Mouse (Mus musculus): ENCODE measurements at regions not wholly inside any gene's neighbourhood (a gene's known extent, or its start where the extent isn't known, plus 50 kb on each side); places are given as distances from the start of the nearest gene placed in this dataset.

DNA sequence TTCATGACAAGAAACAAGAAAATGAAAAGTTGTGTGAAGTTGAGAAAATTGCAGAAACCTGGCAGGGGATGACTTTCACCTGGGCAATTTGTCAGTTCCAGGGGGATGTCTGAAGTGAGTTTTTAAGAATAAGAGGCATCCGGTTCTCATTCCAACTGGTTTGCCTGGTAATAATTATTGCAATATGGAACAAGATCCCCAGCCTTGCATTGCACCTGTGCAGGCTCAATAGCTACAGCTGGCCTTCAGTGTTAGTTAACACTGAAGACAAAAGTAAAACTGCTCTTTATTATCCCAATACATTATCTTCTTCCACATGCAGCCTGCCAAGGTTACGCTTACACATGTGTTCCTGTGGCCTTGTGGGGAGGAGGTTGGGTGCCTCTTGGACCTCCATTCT is 307.2 kb upstream of the Pard3b start:
- Histone ChIP-seq H3K4me1 (ENCODE audit: control insufficient read depth, insufficient read depth, low read length) (peaks cover 2% of the 10 kb centered on the region; the same call in 1 of the 2 replicates), H3K4me3 (ENCODE audit: low read depth, low read length) (no peak overlapping the region), H3K27ac (ENCODE audit: low read depth, low read length) (no peak overlapping the region), H3K36me3 (ENCODE audit: control insufficient read depth, insufficient read depth, low read length) (no peaks in the 10 kb centered on the region), H3K9me3 (ENCODE audit: control insufficient read depth, low read length) (no peaks in the 10 kb centered on the region), H3K9ac (ENCODE audit: low read length) (no peak overlapping the region), H3K4me2 (no peak overlapping the region), H3K27me3 (ENCODE audit: control insufficient read depth, insufficient read depth, low read length) (no peaks in the 10 kb centered on the region)
- peak; percentile 53 for DNase-seq (ENCODE audit: low spot score, missing footprints)
- no peak for ATAC-seq (ENCODE audit: low FRiP score)
- WGBS, result 77% methylated on average over 2 of the region's 2 CpGs

- H3K36me3 ChIP-seq (ENCODE audit: control insufficient read depth, insufficient read depth, low read length), result no peaks in the 10 kb centered on the region
- peak; percentile 78 for DNase-seq (ENCODE audit: low spot score, missing footprints)
- no peak for ATAC-seq (ENCODE audit: low FRiP score)
- no peaks in the 10 kb centered on the region for H3K9me3 ChIP-seq (ENCODE audit: control insufficient read depth, low read length)
- no peak overlapping the region for H3K4me2 ChIP-seq
- H3K27me3 ChIP-seq (ENCODE audit: control insufficient read depth, insufficient read depth, low read length), result no peaks in the 10 kb centered on the region
- no peak overlapping the region for H3K4me3 ChIP-seq (ENCODE audit: low read depth, low read length)
- peaks cover 2% of the 10 kb centered on the region; the same call in 1 of the 2 replicates for H3K4me1 ChIP-seq (ENCODE audit: control insufficient read depth, insufficient read depth, low read length)
- H3K9ac ChIP-seq (ENCODE audit: low read length), result no peak overlapping the region
- WGBS, result 20% methylated on average over 3 of the region's 3 CpGs
- H3K27ac ChIP-seq (ENCODE audit: low read depth, low read length), result no peak overlapping the region
These were observed 306.7 kb upstream of the Pard3b start for GRCm38 (mm10) chr1:61331906-61332305.

- Histone ChIP-seq H3K4me1 (ENCODE audit: control insufficient read depth, insufficient read depth, low read length) (peaks cover 2% of the 10 kb centered on the region; the same call in 1 of the 2 replicates), H3K27me3 (ENCODE audit: control insufficient read depth, insufficient read depth, low read length) (no peaks in the 10 kb centered on the region), H3K4me3 (ENCODE audit: low read depth, low read length) (no peak overlapping the region), H3K9ac (ENCODE audit: low read length) (no peak overlapping the region), H3K4me2 (no peak overlapping the region), H3K36me3 (ENCODE audit: control insufficient read depth, insufficient read depth, low read length) (no peaks in the 10 kb centered on the region), H3K27ac (ENCODE audit: low read depth, low read length) (no peak overlapping the region), H3K9me3 (ENCODE audit: control insufficient read depth, low read length) (no peaks in the 10 kb centered on the region)
- DNase-seq (ENCODE audit: low spot score, missing footprints), result no peak
- ATAC-seq (ENCODE audit: low FRiP score), result no peak
- 95% methylated on average over 2 of the region's 2 CpGs for WGBS
These were observed 302.3 kb upstream of the Pard3b start for GRCm38 (mm10) chr1:61336367-61336766.

- Histone ChIP-seq H3K4me3 (ENCODE audit: low read depth, low read length) (no peak overlapping the region), H3K9ac (ENCODE audit: low read length) (no peak overlapping the region), H3K36me3 (ENCODE audit: control insufficient read depth, insufficient read depth, low read length) (no peaks in the 10 kb centered on the region), H3K4me1 (ENCODE audit: control insufficient read depth, insufficient read depth, low read length) (peaks cover 3% of the 10 kb centered on the region; the same call in 1 of the 2 replicates), H3K27ac (ENCODE audit: low read depth, low read length) (no peak overlapping the region), H3K9me3 (ENCODE audit: control insufficient read depth, low read length) (no peaks in the 10 kb centered on the region), H3K27me3 (ENCODE audit: control insufficient read depth, insufficient read depth, low read length) (no peaks in the 10 kb centered on the region), H3K4me2 (no peak overlapping the region)
- ATAC-seq (ENCODE audit: low FRiP score) (no peak), DNase-seq (ENCODE audit: low spot score, missing footprints) (peak; percentile 81)
- WGBS, result 79% methylated on average over 1 of the region's 1 CpGs
These were observed 285.7 kb upstream of the Pard3b start for GRCm38 (mm10) chr1:61352921-61353320.

DNA sequence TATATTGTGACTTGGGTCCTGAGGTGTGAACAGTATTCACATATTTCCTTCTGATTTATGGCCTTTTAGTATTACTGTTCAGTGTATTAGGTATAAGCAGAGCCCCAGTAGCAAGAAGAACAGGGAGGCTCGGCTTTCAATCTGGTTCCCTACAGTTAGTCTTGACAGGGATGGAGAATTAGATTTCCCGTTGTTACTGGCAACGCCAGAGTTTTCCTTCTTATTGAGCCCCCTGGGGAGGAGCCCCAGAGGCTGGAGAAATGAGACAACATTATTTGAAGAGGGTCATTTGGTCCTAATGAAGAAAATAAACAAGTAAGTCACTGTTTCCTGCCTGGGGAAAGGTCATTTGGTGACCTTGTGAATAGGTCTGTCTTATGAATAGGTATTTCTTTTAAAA is 285.1 kb upstream of the Pard3b start:
- Histone ChIP-seq H3K4me1 (ENCODE audit: control insufficient read depth, insufficient read depth, low read length) (peaks cover 3% of the 10 kb centered on the region; the same call in 1 of the 2 replicates), H3K36me3 (ENCODE audit: control insufficient read depth, insufficient read depth, low read length) (no peaks in the 10 kb centered on the region), H3K27ac (ENCODE audit: low read depth, low read length) (no peak overlapping the region), H3K9ac (ENCODE audit: low read length) (no peak overlapping the region), H3K27me3 (ENCODE audit: control insufficient read depth, insufficient read depth, low read length) (no peaks in the 10 kb centered on the region), H3K4me3 (ENCODE audit: low read depth, low read length) (no peak overlapping the region), H3K9me3 (ENCODE audit: control insufficient read depth, low read length) (no peaks in the 10 kb centered on the region), H3K4me2 (no peak overlapping the region)
- ATAC-seq (ENCODE audit: low FRiP score), result no peak
- DNase-seq (ENCODE audit: low spot score, missing footprints), result peak; percentile 81
- 12% methylated on average over 3 of the region's 3 CpGs for WGBS

- Histone ChIP-seq H3K27me3 (ENCODE audit: control insufficient read depth, insufficient read depth, low read length) (no peaks in the 10 kb centered on the region), H3K27ac (ENCODE audit: low read depth, low read length) (no peak overlapping the region), H3K36me3 (ENCODE audit: control insufficient read depth, insufficient read depth, low read length) (no peaks in the 10 kb centered on the region), H3K4me3 (ENCODE audit: low read depth, low read length) (no peak overlapping the region), H3K4me2 (no peak overlapping the region), H3K9me3 (ENCODE audit: control insufficient read depth, low read length) (no peaks in the 10 kb centered on the region), H3K9ac (ENCODE audit: low read length) (no peak overlapping the region), H3K4me1 (ENCODE audit: control insufficient read depth, insufficient read depth, low read length) (peaks cover 3% of the 10 kb centered on the region; the same call in 1 of the 2 replicates)
- WGBS, result 57% methylated on average over 5 of the region's 5 CpGs
- DNase-seq (ENCODE audit: low spot score, missing footprints) (no peak), ATAC-seq (ENCODE audit: low FRiP score) (no peak)
These were observed 283.4 kb upstream of the Pard3b start for GRCm38 (mm10) chr1:61355241-61355640.

DNA sequence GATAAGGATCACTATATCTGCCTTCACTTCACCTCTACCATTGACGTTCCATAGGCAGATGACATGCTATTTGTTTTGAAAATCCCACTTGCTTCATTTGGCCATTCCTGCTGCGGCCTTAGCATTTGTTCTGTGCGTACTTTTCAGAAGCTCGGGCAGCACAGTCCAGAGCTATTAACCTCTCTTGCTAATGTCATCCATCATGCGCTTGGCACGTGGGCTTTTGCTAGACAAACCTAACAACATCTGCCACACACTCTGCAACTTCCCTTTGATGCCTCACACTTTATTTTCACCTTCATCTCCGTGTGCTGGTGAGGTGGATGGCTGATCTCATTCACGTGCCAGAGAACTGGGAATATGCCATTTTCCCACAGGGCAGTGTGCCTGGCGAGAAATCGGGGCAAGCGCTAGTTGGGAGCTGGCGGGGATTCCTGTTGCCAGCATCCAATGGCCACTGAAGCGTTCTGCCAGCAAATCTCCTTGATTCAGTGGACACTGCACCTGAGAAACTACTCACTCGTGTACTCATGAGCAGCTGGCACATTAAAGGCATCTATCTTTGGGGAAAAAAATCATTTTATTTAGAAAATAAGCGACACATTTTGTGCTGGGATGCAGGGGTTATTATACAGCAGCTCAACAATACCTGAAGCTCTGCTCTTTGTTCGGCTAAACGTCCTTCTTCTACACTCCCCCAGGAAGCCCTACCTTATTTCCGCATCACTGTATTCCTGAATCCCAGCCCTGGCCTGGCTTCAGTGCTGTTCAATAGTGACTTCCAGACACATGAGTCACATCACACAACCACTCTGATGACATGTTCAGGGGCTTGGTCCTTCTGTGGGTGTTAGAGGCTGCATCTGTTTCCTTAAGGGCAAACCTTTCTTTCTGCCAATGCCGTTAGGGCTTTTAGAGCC is 279.4 kb upstream of the Pard3b start:
- H3K36me3 ChIP-seq (ENCODE audit: control insufficient read depth, insufficient read depth, low read length), result no peaks in the 10 kb centered on the region
- H3K9ac ChIP-seq (ENCODE audit: low read length), result no peak overlapping the region
- H3K27ac ChIP-seq (ENCODE audit: low read depth, low read length), result no peak overlapping the region
- H3K4me2 ChIP-seq, result no peak overlapping the region
- no peaks in the 10 kb centered on the region for H3K4me1 ChIP-seq (ENCODE audit: control insufficient read depth, insufficient read depth, low read length)
- H3K9me3 ChIP-seq (ENCODE audit: control insufficient read depth, low read length), result no peaks in the 10 kb centered on the region
- no peaks in the 10 kb centered on the region for H3K27me3 ChIP-seq (ENCODE audit: control insufficient read depth, insufficient read depth, low read length)
- WGBS, result 80% methylated on average over 19 of the region's 19 CpGs
- DNase-seq (ENCODE audit: low spot score, missing footprints) (peak; percentile 67), ATAC-seq (ENCODE audit: low FRiP score) (no peak)
- H3K4me3 ChIP-seq (ENCODE audit: low read depth, low read length), result no peak overlapping the region

DNA sequence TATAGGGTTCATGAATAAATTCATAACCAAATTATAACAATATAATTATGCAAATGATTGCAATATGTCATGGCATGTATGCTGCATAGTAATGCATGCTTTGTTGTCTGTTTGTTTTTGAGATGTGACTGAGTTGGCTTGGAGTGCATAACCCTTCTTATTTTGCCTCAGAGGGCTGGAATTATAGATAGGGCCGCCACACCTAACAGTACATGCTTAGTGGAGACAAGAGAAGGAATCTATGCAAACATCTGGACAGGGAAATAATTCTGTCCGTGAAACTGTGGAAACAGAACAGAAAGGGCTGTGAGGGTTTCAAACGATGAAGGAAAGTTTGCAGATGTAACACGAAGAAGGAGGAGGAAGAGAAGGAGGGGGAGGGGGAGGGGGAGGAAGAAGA is 266.0 kb upstream of the Pard3b start:
- ATAC-seq (ENCODE audit: low FRiP score) (no peak), DNase-seq (ENCODE audit: low spot score, missing footprints) (no peak)
- H3K4me3 ChIP-seq (ENCODE audit: low read depth, low read length), result no peak overlapping the region
- no peaks in the 10 kb centered on the region for H3K4me1 ChIP-seq (ENCODE audit: control insufficient read depth, insufficient read depth, low read length)
- H3K27me3 ChIP-seq (ENCODE audit: control insufficient read depth, insufficient read depth, low read length), result no peaks in the 10 kb centered on the region
- H3K9ac ChIP-seq (ENCODE audit: low read length), result no peak overlapping the region
- no peak overlapping the region for H3K4me2 ChIP-seq
- H3K9me3 ChIP-seq (ENCODE audit: control insufficient read depth, low read length), result no peaks in the 10 kb centered on the region
- no peak overlapping the region for H3K27ac ChIP-seq (ENCODE audit: low read depth, low read length)
- WGBS, result 76% methylated on average over 4 of the region's 4 CpGs
- H3K36me3 ChIP-seq (ENCODE audit: control insufficient read depth, insufficient read depth, low read length), result no peaks in the 10 kb centered on the region

DNA sequence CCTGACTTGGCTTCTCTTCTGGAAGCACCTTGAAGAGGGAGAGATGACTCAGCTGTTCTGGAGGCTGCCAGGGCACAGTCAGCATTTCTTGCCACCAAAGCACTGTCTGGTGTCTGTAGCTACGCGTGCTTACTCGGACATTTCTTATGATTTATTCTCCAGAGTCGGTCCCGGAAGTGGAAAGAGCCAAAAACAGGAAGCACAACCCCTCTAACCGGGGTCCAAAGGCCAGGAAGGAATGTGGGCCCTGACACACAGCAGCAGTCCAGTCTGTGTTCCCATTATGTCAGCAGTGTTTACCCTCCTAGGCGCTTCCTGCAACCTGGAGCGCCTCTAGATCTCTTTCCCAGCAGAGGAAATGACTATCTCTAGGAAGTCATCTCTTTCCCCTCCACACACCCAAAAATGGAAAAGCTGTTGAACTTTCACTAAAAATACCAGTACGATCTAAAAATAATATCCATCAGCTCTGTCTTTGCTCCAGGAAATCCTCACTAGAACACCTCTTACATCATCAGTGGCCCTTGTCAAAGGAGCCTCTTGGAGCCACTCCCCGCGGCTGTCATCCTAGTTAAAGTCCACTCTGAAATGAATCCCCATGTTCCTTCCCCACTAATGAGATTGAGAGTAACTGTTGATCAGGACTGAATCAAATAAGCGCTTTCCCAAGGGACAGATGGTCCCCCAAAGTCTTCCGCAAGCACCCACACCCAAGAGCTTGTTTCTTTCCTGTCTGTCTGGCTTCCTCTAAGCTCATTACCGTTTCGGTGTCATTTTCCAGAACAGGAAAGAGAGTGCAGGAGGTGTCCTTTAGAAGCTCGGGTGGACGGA is 264.7 kb upstream of the Pard3b start:
- Histone ChIP-seq H3K27me3 (ENCODE audit: control insufficient read depth, insufficient read depth, low read length) (no peaks in the 10 kb centered on the region), H3K9ac (ENCODE audit: low read length) (no peak overlapping the region), H3K4me3 (ENCODE audit: low read depth, low read length) (no peak overlapping the region), H3K27ac (ENCODE audit: low read depth, low read length) (no peak overlapping the region), H3K4me1 (ENCODE audit: control insufficient read depth, insufficient read depth, low read length) (no peaks in the 10 kb centered on the region), H3K36me3 (ENCODE audit: control insufficient read depth, insufficient read depth, low read length) (no peaks in the 10 kb centered on the region), H3K4me2 (no peak overlapping the region), H3K9me3 (ENCODE audit: control insufficient read depth, low read length) (no peaks in the 10 kb centered on the region)
- DNase-seq (ENCODE audit: low spot score, missing footprints) (peak; percentile 66), ATAC-seq (ENCODE audit: low FRiP score) (no peak)
- 82% methylated on average over 17 of the region's 17 CpGs for WGBS
